Mouse (Mus musculus): ENCODE measurements around the gene Mmp9.
A peak's percentile ranks its signal among the peaks of the same experiment; 100 is the strongest.

DNA sequence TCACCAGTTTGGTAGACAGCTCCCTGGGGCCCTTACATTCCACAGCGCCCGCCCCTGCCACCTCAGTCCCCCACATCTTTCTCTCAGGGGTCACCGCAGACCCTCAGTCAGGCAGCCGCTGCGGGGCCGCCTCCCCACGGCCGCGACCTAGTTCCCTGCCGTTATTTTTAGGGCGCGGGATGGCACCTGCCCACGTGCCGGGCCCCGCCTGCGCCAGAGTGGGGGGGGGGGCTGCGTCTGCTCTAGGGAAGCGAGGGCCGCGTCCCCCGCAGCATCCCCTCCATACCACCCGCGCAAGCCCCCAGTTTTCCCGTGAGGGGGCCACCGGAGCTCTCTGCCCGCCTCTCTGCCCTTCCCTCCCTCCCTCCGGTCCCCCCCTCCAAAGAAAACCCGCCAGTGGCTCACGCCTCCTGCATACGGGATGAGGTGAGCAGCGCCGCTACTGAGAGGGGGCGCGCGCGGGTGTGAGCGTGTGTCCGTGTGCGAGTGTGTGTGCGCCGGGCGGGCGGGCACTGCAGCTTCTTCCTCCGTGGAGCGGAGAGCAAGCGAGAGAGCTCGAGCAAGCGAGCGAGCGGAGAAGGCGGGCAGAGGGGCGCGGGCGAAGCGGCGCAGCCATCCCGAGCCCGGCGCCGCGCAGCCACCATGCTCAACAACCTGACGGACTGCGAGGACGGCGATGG lies 27.3 kb downstream of the Mmp9 start:
- TF ChIP-seq CTCF (IDR thresholded peaks at IDR 0.05; ENCODE audit: borderline replicate concordance, insufficient read depth, low read depth, low read length) (no peak), POLR2A (IDR thresholded peaks at IDR 0.05; ENCODE audit: borderline replicate concordance, insufficient read depth, low read length) (peak; percentile 71)

All from cerebellum, adult 2 months (tissue).